8 mouse cellular contexts compared by ENCODE assay signal in genomic region chr12:3660985-3661635, GRCm38 (mm10).
A peak's percentile ranks its signal among the peaks of the same experiment; 100 is the strongest.
DNase-seq lines count a peak whose midpoint lies in the region; ATAC-seq lines count a peak whose summit lies in the region.

No protein-coding gene starts in this region.

- no peak overlapping the region for H3K9ac ChIP-seq in heart, embryonic 11.5 days (ENCODE audit: low read depth, low read length)

- H3K27me3 ChIP-seq in heart, embryonic 11.5 days (ENCODE audit: control insufficient read depth, insufficient read depth, low read length): no peaks in the 10 kb centered on the region

- peak; percentile 62 for DNase-seq in heart, adult 11 months
- DNase-seq in ovary, postnatal 14 days (ENCODE audit: low spot score): peak; percentile 19
- no peak for DNase-seq in ovary, adult 18-20 months (ENCODE audit: low spot score)
- peak; percentile 48 for DNase-seq in c-Kit-positive CD71-negative TER-119-negative erythroid progenitor cells, embryonic 14.5 days (ENCODE audit: low read depth)
- peak; percentile 24 for DNase-seq in large intestine, adult 2 months (ENCODE audit: low read depth, low spot score)
- DNase-seq in thymus, postnatal 4 days: peak; percentile 32
- DNase-seq in gastrocnemius, postnatal 14 days: no peak

- 55% methylated on average over 1 of the region's 1 CpGs for WGBS in heart, embryonic 11.5 days (ENCODE audit: insufficient replicate concordance)
- WGBS in large intestine, adult 2 months: 28% methylated on average over 1 of the region's 1 CpGs

- no peak for ATAC-seq in heart, embryonic 11.5 days (replicated peaks; ENCODE audit: insufficient number of reproducible peaks, low FRiP score, low TSS enrichment)

- no peak overlapping the region for H3K4me3 ChIP-seq in heart, embryonic 11.5 days (ENCODE audit: low read depth, low read length)

- peaks cover 9% of the 10 kb centered on the region; the same call in 1 of the 2 replicates for H3K4me1 ChIP-seq in heart, embryonic 11.5 days (ENCODE audit: control insufficient read depth, insufficient read depth, low read length)

- H3K9me3 ChIP-seq in heart, embryonic 11.5 days (replicated peaks; ENCODE audit: control insufficient read depth, low read length): no peaks in the 10 kb centered on the region

- no peak overlapping the region for H3K4me2 ChIP-seq in heart, embryonic 11.5 days

- H3K27ac ChIP-seq in heart, embryonic 11.5 days (ENCODE audit: low read depth, low read length): no peak overlapping the region

- intact Hi-C loops in gastrocnemius, postnatal 14 days (cut with DNase I; ENCODE audit: low total_unique reads): no loop called here

- no peaks in the 10 kb centered on the region for H3K36me3 ChIP-seq in heart, embryonic 11.5 days (ENCODE audit: control insufficient read depth, insufficient read depth, low read length)

Comparison
In these comparisons a context has a peak if more than half of its experiments do, and no peak if none do; other contexts are left out.
1. DNase-seq: peak in heart, adult 11 months (single experiment), ovary, postnatal 14 days (single experiment), c-Kit-positive CD71-negative TER-119-negative erythroid progenitor cells, embryonic 14.5 days (single experiment), large intestine, adult 2 months (single experiment) and thymus, postnatal 4 days (single experiment); none in ovary, adult 18-20 months (single experiment) and gastrocnemius, postnatal 14 days (single experiment).